Mouse (Mus musculus) stomach, embryonic 16.5 days (tissue): Measurements from ENCODE around the gene Smarca4. TPM values are rescaled to one million over a fixed set of nuclear protein-coding genes. Genes with fewer than 3 reads are reported as not detected.

Experiments
- ATAC-seq: fragments of 200-750 bp; cut with Nextera tagmentation; 2 replicates; pipeline ENCODE4 v1.8.0; 2017; ENCODE audit warnings: moderate number of reproducible peaks, moderate TSS enrichment; ENCODE audit not compliant: insufficient read depth, low FRiP score
- H3K27ac ChIP-seq: fragments of 300-500 bp; sonication (generic); 2 replicates; pipeline ENCODE4 v1.5.1; 2014; ENCODE audit warnings: low read length
- H3K27me3 ChIP-seq: fragments of 300-500 bp; sonication (generic); 2 replicates; pipeline ENCODE4 v1.6.1; 2014; ENCODE audit warnings: low read length, control low read depth, mixed read lengths; ENCODE audit not compliant: control insufficient read depth, insufficient read depth
- H3K36me3 ChIP-seq: fragments of 300-500 bp; sonication (generic); 2 replicates; pipeline ENCODE4 v1.6.1; 2014; ENCODE audit warnings: low read length; ENCODE audit not compliant: control insufficient read depth, insufficient read depth
- H3K4me1 ChIP-seq: fragments of 300-500 bp; sonication (generic); 2 replicates; pipeline ENCODE4 v1.6.1; 2014; ENCODE audit warnings: low read length, control low read depth, mixed read lengths; ENCODE audit not compliant: control insufficient read depth, insufficient read depth
- H3K4me2 ChIP-seq: fragments of 300-500 bp; sonication (generic); 2 replicates; pipeline ENCODE4 v1.6.1; 2014; ENCODE audit warnings: low read depth, low read length, mixed read lengths
- H3K4me3 ChIP-seq: fragments of 300-500 bp; sonication (generic); replicated peaks from 2 replicates; pipeline ENCODE4 v1.5.1; 2014; ENCODE audit warnings: mild to moderate bottlenecking, low read length
- H3K9ac ChIP-seq: fragments of 300-500 bp; sonication (generic); 2 replicates; pipeline ENCODE4 v1.6.1; 2014; ENCODE audit warnings: low read length
- H3K9me3 ChIP-seq: fragments of 300-500 bp; sonication (generic); replicated peaks from 2 replicates; pipeline ENCODE4 v1.6.1; 2016; ENCODE audit warnings: low read length, control low read depth; ENCODE audit not compliant: control insufficient read depth
- WGBS: fragments of 180-500 bp; shearing (Covaris S2); extraction: QIAGEN DNeasy Blood & Tissue Kit; methylation state at CpG from one replicate; pipeline ENCODE4 v1.1.7; 2014; 5-methylcytosine and 5-hydroxymethylcytosine counted together
- polyA plus RNA-seq: library from polyadenylated mRNA; unstranded; fragments of >200 nt; fragmentation: Nextera tagmentation; extraction: Ambion mirVana; gene quantifications from 2 replicates; pipeline ENCODE4 v1.2.1, GENCODE M21; 2015

The Smarca4 gene
- polyA plus RNA-seq, 1 experiment from 2014 or later: 63.2 TPM

DNA sequence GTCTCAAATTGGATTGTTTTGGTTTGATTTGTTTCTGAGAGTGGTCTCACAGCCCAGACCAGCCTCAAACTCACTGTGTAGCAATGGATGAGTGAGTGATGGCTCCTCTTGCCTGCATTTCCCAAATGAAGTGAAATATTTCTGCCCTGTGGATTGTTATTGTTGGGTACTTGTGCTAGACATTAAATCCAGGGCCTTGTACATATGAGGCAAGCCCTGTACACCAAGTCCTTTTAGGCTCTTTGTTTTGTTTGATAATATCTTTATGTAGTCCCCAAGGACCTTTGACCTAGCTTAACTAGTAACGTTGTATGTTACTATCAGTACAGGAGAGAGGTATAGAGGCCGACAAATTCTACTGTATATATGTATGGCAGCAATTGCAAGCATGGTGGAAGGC lies 21.1 kb upstream of the Smarca4 start:
- H3K4me1 ChIP-seq: peaks cover 14% of the 10 kb centered on the region
- no peak overlapping the region for H3K4me3 ChIP-seq
- 0 out of 2 replicates have a peak, but pooled peaks cover 1% of the 10 kb centered on the region for H3K36me3 ChIP-seq
- no peak overlapping the region for H3K9ac ChIP-seq
- WGBS: 72% methylated on average over 2 of the region's 2 CpGs
- H3K4me2 ChIP-seq: no peak overlapping the region
- H3K27ac ChIP-seq: no peak overlapping the region
- H3K9me3 ChIP-seq: no peaks in the 10 kb centered on the region
- H3K27me3 ChIP-seq: no peaks in the 10 kb centered on the region
- no peak for ATAC-seq

- H3K4me3 ChIP-seq: no peak overlapping the region
- 30% methylated on average over 2 of the region's 2 CpGs for WGBS
- H3K9me3 ChIP-seq: no peaks in the 10 kb centered on the region
- H3K36me3 ChIP-seq: no peaks in the 10 kb centered on the region
- no peak overlapping the region for H3K9ac ChIP-seq
- ATAC-seq: no peak
- H3K27me3 ChIP-seq: no peaks in the 10 kb centered on the region
- H3K4me1 ChIP-seq: peaks cover 9% of the 10 kb centered on the region; the same call in 1 of the 2 replicates
- no peak overlapping the region for H3K4me2 ChIP-seq
- no peak overlapping the region for H3K27ac ChIP-seq
Measured at GRCm38 (mm10) chr9:21598198-21598597, 17.8 kb upstream of the Smarca4 start.

DNA sequence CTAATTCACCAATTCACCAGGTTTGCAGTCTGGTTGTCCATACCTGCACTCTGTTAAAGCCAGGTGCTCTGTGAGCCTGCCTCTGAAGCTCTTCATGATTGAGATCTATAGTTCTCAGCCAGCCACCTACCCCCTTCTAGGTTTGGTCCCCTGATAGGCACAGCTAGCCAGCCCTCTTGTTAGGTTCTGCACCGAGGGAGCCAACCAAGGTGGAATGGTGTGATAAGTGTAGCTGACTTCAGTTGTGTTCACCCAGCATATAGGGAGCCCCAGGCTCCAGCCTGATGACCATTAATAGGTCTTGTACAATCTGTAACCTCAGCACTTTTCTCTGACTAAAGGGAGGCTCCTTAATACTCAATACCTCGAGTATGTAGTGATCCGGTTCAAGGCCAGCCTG lies 15.8 kb upstream of the Smarca4 start:
- H3K9ac ChIP-seq: no peak overlapping the region

DNA sequence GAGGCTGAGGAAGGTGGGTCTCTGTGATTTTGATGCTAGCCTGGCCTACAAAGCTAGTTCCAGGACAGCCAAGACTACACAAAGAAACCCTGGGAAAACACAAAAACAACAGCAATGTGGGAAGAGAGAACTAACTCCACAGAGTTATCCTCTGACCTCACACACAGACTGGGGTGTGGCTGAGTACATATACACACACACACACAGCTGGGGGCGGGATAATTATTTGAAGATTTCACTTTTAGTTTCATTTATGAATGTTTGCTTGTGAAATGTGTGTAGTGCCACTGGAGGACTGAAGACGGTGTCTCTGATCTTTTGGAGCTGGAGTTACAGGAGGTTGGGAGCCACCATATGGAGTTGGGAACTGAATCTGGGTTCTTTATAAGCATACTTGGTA lies 14.9 kb upstream of the Smarca4 start:
- Histone ChIP-seq H3K9me3 (no peaks in the 10 kb centered on the region), H3K36me3 (no peaks in the 10 kb centered on the region), H3K27ac (no peak overlapping the region), H3K4me1 (no peaks in the 10 kb centered on the region), H3K9ac (no peak overlapping the region), H3K27me3 (no peaks in the 10 kb centered on the region), H3K4me2 (no peak overlapping the region), H3K4me3 (no peak overlapping the region)
- WGBS: 75% methylated on average over 2 of the region's 2 CpGs
- ATAC-seq: no peak

More for the DNA sequence above, 15.8 kb upstream of the Smarca4 start:
- 73% methylated on average over 3 of the region's 3 CpGs for WGBS
- Histone ChIP-seq H3K36me3 (no peaks in the 10 kb centered on the region), H3K27me3 (no peaks in the 10 kb centered on the region), H3K4me1 (no peaks in the 10 kb centered on the region), H3K4me3 (no peak overlapping the region), H3K27ac (no peak overlapping the region), H3K9me3 (no peaks in the 10 kb centered on the region), H3K4me2 (no peak overlapping the region)
- no peak for ATAC-seq

DNA sequence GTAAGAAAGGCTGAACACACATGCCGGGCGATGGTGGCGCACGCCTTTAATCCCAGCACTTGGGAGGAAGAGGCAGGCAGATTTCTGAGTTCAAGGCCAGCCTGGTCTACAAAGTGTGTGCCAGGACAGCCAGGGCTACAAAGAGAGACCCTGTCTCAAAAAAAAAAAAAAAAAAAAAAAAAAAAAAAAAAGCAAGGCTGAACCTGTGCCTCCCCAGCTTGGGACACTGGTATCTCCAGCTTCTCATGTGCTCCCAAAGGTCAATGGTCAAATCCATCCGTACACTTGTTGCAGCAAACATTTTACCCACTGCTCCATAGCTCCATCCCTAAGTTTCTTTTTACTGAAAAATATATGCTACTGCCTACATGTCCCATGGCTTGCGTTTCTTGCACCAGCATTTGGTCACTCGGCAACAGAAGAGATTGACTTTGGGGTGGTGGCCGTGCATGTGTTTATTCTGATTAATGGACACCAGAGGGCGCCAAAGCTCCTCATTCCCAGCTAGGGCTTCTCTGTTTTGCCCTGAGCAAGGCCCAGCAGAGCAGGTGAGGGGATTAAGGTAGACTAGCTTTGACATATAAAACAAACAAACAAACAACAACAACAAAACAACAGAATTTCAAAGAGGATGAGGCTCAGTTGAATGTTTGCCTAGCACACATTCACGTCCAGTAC lies 14.1 kb upstream of the Smarca4 start:
- H3K4me3 ChIP-seq: no peak overlapping the region
- no peaks in the 10 kb centered on the region for H3K9me3 ChIP-seq
- 48% methylated on average over 10 of the region's 10 CpGs for WGBS
- H3K9ac ChIP-seq: no peak overlapping the region
- no peak overlapping the region for H3K27ac ChIP-seq
- no peaks in the 10 kb centered on the region for H3K27me3 ChIP-seq
- no peaks in the 10 kb centered on the region for H3K36me3 ChIP-seq
- H3K4me1 ChIP-seq: no peaks in the 10 kb centered on the region
- peak; percentile 76; the same call in 1 of the 2 replicates for ATAC-seq
- H3K4me2 ChIP-seq: no peak overlapping the region

GRCm38 (mm10) chr9:21604119-21604518 lies 11.8 kb upstream of the Smarca4 start:
- Histone ChIP-seq H3K27me3 (no peaks in the 10 kb centered on the region), H3K9ac (no peak overlapping the region), H3K9me3 (no peaks in the 10 kb centered on the region), H3K4me1 (no peaks in the 10 kb centered on the region), H3K4me2 (no peak overlapping the region), H3K27ac (no peak overlapping the region), H3K4me3 (no peak overlapping the region), H3K36me3 (no peaks in the 10 kb centered on the region)
- 75% methylated on average over 5 of the region's 5 CpGs for WGBS
- no peak for ATAC-seq

- H3K36me3 ChIP-seq: no peaks in the 10 kb centered on the region
- no peaks in the 10 kb centered on the region for H3K27me3 ChIP-seq
- WGBS: 76% methylated on average over 5 of the region's 5 CpGs
- no peaks in the 10 kb centered on the region for H3K4me1 ChIP-seq
- H3K4me2 ChIP-seq: no peak overlapping the region
- no peak for ATAC-seq
- no peaks in the 10 kb centered on the region for H3K9me3 ChIP-seq
- H3K9ac ChIP-seq: no peak overlapping the region
- no peak overlapping the region for H3K4me3 ChIP-seq
- H3K27ac ChIP-seq: no peak overlapping the region
Measured at GRCm38 (mm10) chr9:21605865-21606264, 10.1 kb upstream of the Smarca4 start.

DNA sequence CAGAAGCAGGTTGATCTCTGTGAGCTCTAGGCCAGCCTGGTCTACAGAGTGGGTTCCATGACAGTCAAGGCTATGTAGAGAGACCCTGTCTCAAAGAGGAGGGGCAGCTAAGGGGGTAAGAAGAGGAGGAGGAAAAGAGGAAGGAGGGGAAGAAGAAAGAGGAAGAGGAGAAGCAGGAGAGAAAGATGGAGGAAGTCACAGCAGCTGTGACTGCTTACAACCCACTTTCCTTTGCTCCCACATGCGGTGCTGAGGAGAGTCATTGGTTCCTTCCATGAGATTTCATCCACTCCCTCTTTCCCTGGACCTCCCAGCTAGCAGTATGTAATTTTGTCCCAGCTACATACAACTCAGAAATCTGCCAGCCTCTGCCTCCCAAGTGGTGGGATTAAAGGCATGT lies 9.3 kb upstream of the Smarca4 start:
- WGBS: 71% methylated on average over 1 of the region's 1 CpGs

DNA sequence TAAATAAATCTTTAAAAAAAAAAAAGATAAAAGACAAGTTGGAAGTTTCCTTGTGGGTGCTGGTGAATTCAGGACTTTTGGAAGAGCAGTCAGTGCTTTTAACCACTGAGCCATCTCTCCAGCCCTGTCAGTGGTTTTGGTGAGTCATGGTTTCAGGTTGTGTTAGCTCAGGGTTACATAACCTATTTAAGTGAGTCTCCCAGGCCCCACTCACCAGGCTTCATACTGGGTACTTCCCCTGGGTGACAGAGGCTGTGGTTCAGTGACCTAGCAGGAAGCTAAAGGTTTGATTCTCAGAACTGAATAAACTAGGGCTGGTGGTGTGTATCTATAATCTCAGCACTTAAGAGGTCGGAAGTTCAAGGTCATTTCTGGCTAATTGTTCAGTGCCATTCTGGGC lies 6.1 kb upstream of the Smarca4 start:
- Histone ChIP-seq H3K4me3 (no peak overlapping the region), H3K4me2 (no peak overlapping the region), H3K27me3 (no peaks in the 10 kb centered on the region), H3K9me3 (no peaks in the 10 kb centered on the region), H3K9ac (no peak overlapping the region), H3K36me3 (no peaks in the 10 kb centered on the region), H3K4me1 (no peaks in the 10 kb centered on the region), H3K27ac (no peak overlapping the region)
- no peak for ATAC-seq
- 83% methylated on average over 1 of the region's 1 CpGs for WGBS

More for the DNA sequence above, 9.3 kb upstream of the Smarca4 start:
- Histone ChIP-seq H3K4me3 (no peak overlapping the region), H3K27me3 (no peaks in the 10 kb centered on the region), H3K4me2 (no peak overlapping the region), H3K27ac (no peak overlapping the region), H3K36me3 (no peaks in the 10 kb centered on the region), H3K9me3 (no peaks in the 10 kb centered on the region), H3K9ac (no peak overlapping the region), H3K4me1 (no peaks in the 10 kb centered on the region)
- ATAC-seq: no peak
